20 mouse cellular contexts compared by ENCODE assay signal in the genomic region with DNA sequence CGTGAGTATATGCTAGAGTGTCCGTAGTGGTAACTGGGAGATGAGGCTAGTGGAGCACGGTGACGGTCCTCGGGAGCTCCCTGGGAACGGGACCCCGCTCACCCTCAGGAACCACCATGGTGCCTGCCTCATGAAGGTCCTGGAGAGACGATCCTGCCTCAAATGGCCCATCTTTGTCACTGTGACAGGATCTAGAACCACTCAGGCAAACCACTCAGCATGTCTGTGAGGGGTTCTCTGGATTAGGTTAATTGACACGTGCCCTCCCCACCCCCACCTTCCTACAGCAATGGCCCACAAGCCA. TPM values are rescaled to one million over a fixed set of nuclear protein-coding genes. Genes with fewer than 3 reads are reported as not detected.
A peak's percentile ranks its signal among the peaks of the same experiment; 100 is the strongest.
DNase-seq lines count a peak whose midpoint lies in the region; ATAC-seq lines count a peak whose summit lies in the region.
"Had no signal": no experiment of that assay in that cellular context is flagged by ENCODE, and none has a peak within 500 bp of the region (broad histone marks: within the 10 kb centered on the region; RNA-seq: fewer than 3 reads in every experiment).

No protein-coding gene starts in this region.

- no peaks in the 10 kb centered on the region for H3K9me3 ChIP-seq in heart, embryonic 13.5 days
- H3K9me3 ChIP-seq in lung, embryonic 15.5 days = no peaks in the 10 kb centered on the region
- no peaks in the 10 kb centered on the region for H3K9me3 ChIP-seq in embryonic facial prominence, embryonic 10.5 days
- H3K9me3 ChIP-seq in embryonic facial prominence, embryonic 13.5 days = no peaks in the 10 kb centered on the region
- H3K9me3 ChIP-seq: forebrain, embryonic 13.5 days; hindbrain, embryonic 15.5 days; limb, embryonic 13.5 days; liver, embryonic 15.5 days had no signal

- H3K4me3 ChIP-seq in heart, embryonic 13.5 days = no peak overlapping the region
- H3K4me3 ChIP-seq in lung, embryonic 15.5 days = no peak overlapping the region
- no peak overlapping the region for H3K4me3 ChIP-seq in embryonic facial prominence, embryonic 10.5 days
- no peak overlapping the region for H3K4me3 ChIP-seq in embryonic facial prominence, embryonic 13.5 days
- H3K4me3 ChIP-seq: forebrain, embryonic 13.5 days; hindbrain, embryonic 15.5 days; layer of hippocampus, adult 2 months; limb, embryonic 13.5 days; liver, embryonic 15.5 days had no signal

- H3K27me3 ChIP-seq in heart, embryonic 13.5 days (replicated peaks) = no peaks in the 10 kb centered on the region
- H3K27me3 ChIP-seq in lung, embryonic 15.5 days = no peaks in the 10 kb centered on the region
- H3K27me3 ChIP-seq in embryonic facial prominence, embryonic 10.5 days (replicated peaks; ENCODE audit: low read depth, poor library complexity, severe bottlenecking) = no peaks in the 10 kb centered on the region
- no peaks in the 10 kb centered on the region for H3K27me3 ChIP-seq in embryonic facial prominence, embryonic 13.5 days
- H3K27me3 ChIP-seq: forebrain, embryonic 13.5 days; hindbrain, embryonic 15.5 days; limb, embryonic 13.5 days; liver, embryonic 15.5 days had no signal

- no peak overlapping the region for H3K4me2 ChIP-seq in heart, embryonic 13.5 days
- no peak overlapping the region for H3K4me2 ChIP-seq in lung, embryonic 15.5 days
- H3K4me2 ChIP-seq in embryonic facial prominence, embryonic 13.5 days = no peak overlapping the region
- H3K4me2 ChIP-seq: forebrain, embryonic 13.5 days; hindbrain, embryonic 15.5 days; liver, embryonic 15.5 days had no signal

- WGBS in heart, embryonic 13.5 days = 77% methylated on average over 9 of the region's 9 CpGs
- WGBS in lung, embryonic 15.5 days = 65% methylated on average over 9 of the region's 9 CpGs
- 78% methylated on average over 9 of the region's 9 CpGs for whole genome bisulfite sequencing in embryonic facial prominence, embryonic 10.5 days
- 80% methylated on average over 9 of the region's 9 CpGs for WGBS in embryonic facial prominence, embryonic 13.5 days

- H3K36me3 ChIP-seq in heart, embryonic 13.5 days = peaks cover 40% of the 10 kb centered on the region
- peaks cover 10% of the 10 kb centered on the region; the same call in 1 of the 2 replicates for H3K36me3 ChIP-seq in lung, embryonic 15.5 days
- peaks cover 46% of the 10 kb centered on the region for H3K36me3 ChIP-seq in embryonic facial prominence, embryonic 10.5 days (replicated peaks)
- H3K36me3 ChIP-seq in embryonic facial prominence, embryonic 13.5 days = peaks cover 30% of the 10 kb centered on the region
- H3K36me3 ChIP-seq: hindbrain, embryonic 15.5 days; liver, embryonic 15.5 days had no signal

- no peak for ATAC-seq in heart, embryonic 13.5 days (ENCODE audit: extremely low read depth, insufficient number of reproducible peaks, low FRiP score, low TSS enrichment)
- no peak for ATAC-seq in lung, embryonic 15.5 days (ENCODE audit: borderline replicate concordance, extremely low read depth, low FRiP score, low TSS enrichment)
- ATAC-seq in embryonic facial prominence, embryonic 13.5 days (ENCODE audit: insufficient number of reproducible peaks, insufficient read depth, low FRiP score, low TSS enrichment, low read depth) = no peak
- no peak for ATAC-seq in frontal cortex, adult (ENCODE audit: low TSS enrichment)
- ATAC-seq: forebrain, embryonic 13.5 days had no signal

- peak overlapping the region; percentile 75; the same call in 1 of the 2 replicates for H3K27ac ChIP-seq in heart, embryonic 13.5 days (replicated peaks)
- H3K27ac ChIP-seq in lung, embryonic 15.5 days = peak overlapping the region; percentile 79
- H3K27ac ChIP-seq in embryonic facial prominence, embryonic 10.5 days (replicated peaks) = peak overlapping the region; percentile 40; the same call in 1 of the 2 replicates
- 0 out of 2 replicates have a peak overlapping the region, but pooled peaks have one; percentile 39 for H3K27ac ChIP-seq in embryonic facial prominence, embryonic 13.5 days
- H3K27ac ChIP-seq: forebrain, embryonic 13.5 days; hindbrain, embryonic 15.5 days; limb, embryonic 13.5 days; liver, embryonic 15.5 days had no signal

- H3K9ac ChIP-seq in heart, embryonic 13.5 days = no peak overlapping the region
- H3K9ac ChIP-seq in lung, embryonic 15.5 days = no peak overlapping the region
- no peak overlapping the region for H3K9ac ChIP-seq in embryonic facial prominence, embryonic 13.5 days
- H3K9ac ChIP-seq: forebrain, embryonic 13.5 days; hindbrain, embryonic 15.5 days; limb, embryonic 13.5 days; liver, embryonic 15.5 days had no signal

- intact Hi-C loops in left cerebral cortex, postnatal 10 days (cut with DNase I) = loop anchor here (5.0 kb wide), 1 partner anchor 42 kb away; a partner anchor contains a TSS

- DNase-seq in heart, adult 18-20 months = no peak
- no peak for DNase-seq in lung, adult 18-20 months
- DNase-seq in embryonic facial prominence, embryonic 10.5 days (ENCODE audit: low spot score) = no peak
- DNase-seq in left cerebral cortex, postnatal 10 days (ENCODE audit: extremely low spot score in 1 of 2, low spot score in 2 of 2) = no peak
- DNase-seq: adrenal gland, postnatal 14 days; cerebellum, adult 11-12 months; cerebellum, postnatal 36 days; kidney, adult 18-20 months; kidney, postnatal 10 days; right cerebral cortex, postnatal 14 days; thymus, postnatal 25 days had no signal

- H3K4me1 ChIP-seq in heart, embryonic 13.5 days = peaks cover 71% of the 10 kb centered on the region
- H3K4me1 ChIP-seq in lung, embryonic 15.5 days = peaks cover 14% of the 10 kb centered on the region
- peaks cover 48% of the 10 kb centered on the region for H3K4me1 ChIP-seq in embryonic facial prominence, embryonic 10.5 days
- peaks cover 51% of the 10 kb centered on the region for H3K4me1 ChIP-seq in embryonic facial prominence, embryonic 13.5 days
- H3K4me1 ChIP-seq: liver, embryonic 15.5 days had no signal

RNA-seq across cellular contexts. Expression of a gene that starts 43.6 kb away (rescaled TPM):
- polyA plus RNA-seq in heart, embryonic 13.5 days (2015; fragmentation: Nextera tagmentation; extraction: Ambion mirVana) = 21.7 and 21.8 TPM in 2 replicates
- total RNA-seq in heart, adult 18-20 months (2021) = 10 to 100 TPM; 36.7 to 37.1 TPM
- polyA plus RNA-seq in lung, embryonic 15.5 days (2015; fragmentation: Nextera tagmentation; extraction: Ambion mirVana) = 33.5 and 34.9 TPM in 2 replicates
- polyA plus RNA-seq in embryonic facial prominence, embryonic 10.5 days (2016; fragmentation: Nextera tagmentation; extraction: Ambion mirVana) = 45.1 and 54.5 TPM in 2 replicates
- 70.6 and 72.0 TPM in 2 replicates for polyA plus RNA-seq in embryonic facial prominence, embryonic 13.5 days (2015; fragmentation: Nextera tagmentation; extraction: Ambion mirVana)
- 10 to 100 TPM; 15.0 to 16.8 TPM for total RNA-seq in left cerebral cortex, postnatal 10 days (2021)
